Mouse (Mus musculus) midbrain, embryonic 12.5 days (tissue): Measurements from ENCODE around the gene Afg1l. TPM values are rescaled to one million over a fixed set of nuclear protein-coding genes. Genes with fewer than 3 reads are reported as not detected.

Experiments
- ATAC-seq: fragments of 200-750 bp; cut with Nextera tagmentation; 2 replicates; pipeline ENCODE4 v1.8.0; 2017; ENCODE audit warnings: low read depth, moderate TSS enrichment, moderate library complexity; ENCODE audit not compliant: low FRiP score
- H3K27ac ChIP-seq: fragments of 300-500 bp; sonication (generic); replicated peaks from 2 replicates; pipeline ENCODE4 v1.5.1; 2016; ENCODE audit warnings: mild to moderate bottlenecking
- H3K27me3 ChIP-seq: fragments of 300-500 bp; sonication (generic); 2 replicates; pipeline ENCODE4 v1.6.1; 2016; ENCODE audit warnings: mild to moderate bottlenecking
- H3K36me3 ChIP-seq: fragments of 300-500 bp; sonication (generic); 2 replicates; pipeline ENCODE4 v1.6.1; 2016
- H3K4me1 ChIP-seq: fragments of 300-500 bp; sonication (generic); 2 replicates; pipeline ENCODE4 v1.6.1; 2016
- H3K4me2 ChIP-seq: fragments of 300-500 bp; sonication (generic); replicated peaks from 2 replicates; pipeline ENCODE4 v1.6.1; 2016; ENCODE audit warnings: mild to moderate bottlenecking, moderate library complexity
- H3K4me3 ChIP-seq: fragments of 300-500 bp; sonication (generic); 2 replicates; pipeline ENCODE4 v1.5.1; 2016; ENCODE audit warnings: mild to moderate bottlenecking
- H3K9ac ChIP-seq: fragments of 300-500 bp; sonication (generic); replicated peaks from 2 replicates; pipeline ENCODE4 v1.6.1; 2016; ENCODE audit warnings: mild to moderate bottlenecking, moderate library complexity
- H3K9me3 ChIP-seq: fragments of 300-500 bp; sonication (generic); 2 replicates; pipeline ENCODE4 v1.6.1; 2016; ENCODE audit warnings: mild to moderate bottlenecking
- WGBS: fragments of 180-500 bp; shearing (Covaris S2); methylation state at CpG from one replicate; pipeline ENCODE4 v1.1.7; 2016; 5-methylcytosine and 5-hydroxymethylcytosine counted together
- polyA plus RNA-seq: library from polyadenylated mRNA; unstranded; fragments of >200 nt; fragmentation: Nextera tagmentation; extraction: Ambion mirVana; gene quantifications from 2 replicates; pipeline ENCODE4 v1.2.1, GENCODE M21; 2016

Afg1l gene
- polyA plus RNA-seq, 1 experiment from 2014 or later = 4.8 TPM

DNA sequence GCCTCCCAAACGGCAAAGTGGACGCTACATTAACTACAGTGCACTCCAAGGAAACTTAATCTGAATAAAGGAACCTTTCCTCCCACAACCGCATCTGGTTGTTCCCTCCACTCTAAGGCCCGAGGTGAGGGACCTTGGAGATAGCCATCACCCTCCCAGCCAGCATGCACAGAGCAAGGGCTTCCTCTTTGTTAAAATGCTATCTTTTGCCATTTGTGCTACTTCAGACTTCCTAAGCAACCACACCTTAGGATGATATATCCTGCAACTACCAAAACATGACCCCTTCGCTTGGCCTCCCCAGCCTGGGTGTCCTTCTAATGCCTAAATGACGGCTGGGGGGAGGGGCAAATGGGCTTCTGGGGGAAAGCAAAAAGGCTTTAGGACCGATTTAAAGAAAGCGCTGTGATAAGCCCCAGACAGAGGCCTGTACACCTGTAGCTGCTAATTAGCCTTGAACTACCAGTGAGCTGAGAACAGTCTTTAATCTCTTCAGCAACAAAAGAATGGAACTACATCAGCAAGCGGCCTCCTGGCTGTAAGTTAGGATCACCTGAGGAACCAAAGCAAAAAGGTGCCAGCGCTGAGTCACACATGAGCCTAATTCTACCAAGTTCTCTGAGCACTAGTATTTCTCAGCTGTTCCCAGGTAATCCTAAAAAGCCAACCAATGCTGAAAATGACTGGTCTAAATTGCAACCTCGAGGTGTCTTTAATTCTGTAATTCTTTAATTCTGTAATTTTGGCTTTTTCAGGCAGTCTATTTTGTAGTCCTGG is 206.7 kb downstream of the Afg1l start:
- H3K9me3 ChIP-seq = no peaks in the 10 kb centered on the region
- 65% methylated on average over 11 of the region's 11 CpGs for WGBS
- no peak overlapping the region for H3K4me3 ChIP-seq
- H3K4me2 ChIP-seq = no peak overlapping the region
- 0 out of 2 replicates have a peak, but pooled peaks cover 5% of the 10 kb centered on the region for H3K36me3 ChIP-seq
- H3K4me1 ChIP-seq = peaks cover 27% of the 10 kb centered on the region
- H3K9ac ChIP-seq = no peak overlapping the region
- no peak for ATAC-seq
- H3K27me3 ChIP-seq = peaks cover 22% of the 10 kb centered on the region
- H3K27ac ChIP-seq = no peak overlapping the region

DNA sequence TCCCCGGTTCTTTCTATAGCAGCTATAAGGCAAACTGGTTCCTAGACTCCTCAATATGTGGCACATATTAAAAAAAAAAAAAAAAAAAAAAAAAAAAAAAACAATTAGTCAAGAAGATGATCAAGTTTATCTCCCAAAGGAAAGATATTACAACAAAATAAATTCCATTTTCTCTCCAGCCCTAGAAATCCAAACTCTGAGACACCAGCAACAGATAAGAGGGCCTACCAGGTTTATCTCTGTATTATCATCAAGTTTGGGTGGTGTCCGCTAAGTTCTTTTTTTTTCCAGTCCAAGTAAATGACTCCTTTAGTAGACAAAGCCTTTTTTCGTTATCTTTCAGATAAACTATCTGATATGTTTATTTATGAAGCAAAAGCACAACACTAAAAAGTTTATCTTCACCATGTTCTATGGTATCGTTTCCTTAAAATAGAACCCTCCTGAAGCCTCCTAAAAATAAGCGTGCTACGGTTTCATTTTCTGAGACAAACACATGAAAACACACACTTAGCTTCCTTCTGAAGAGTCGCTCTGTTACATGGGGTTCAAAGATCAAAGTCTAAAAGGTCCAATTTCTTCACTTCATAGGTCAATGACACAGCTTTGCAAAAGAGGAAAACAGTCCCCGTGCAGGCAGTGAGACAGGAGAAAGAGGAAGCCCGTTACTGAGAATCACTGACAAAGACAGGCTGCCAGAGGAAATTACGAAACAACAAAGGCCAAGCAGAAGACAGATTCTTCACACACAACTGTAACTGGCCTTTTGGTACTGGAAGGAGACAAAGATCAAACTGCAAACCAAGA is 207.9 kb downstream of the Afg1l start:
- no peak overlapping the region for H3K4me3 ChIP-seq
- peaks cover 27% of the 10 kb centered on the region for H3K4me1 ChIP-seq
- no peaks in the 10 kb centered on the region for H3K9me3 ChIP-seq
- H3K27me3 ChIP-seq = peaks cover 22% of the 10 kb centered on the region
- no peak for ATAC-seq
- no peak overlapping the region for H3K4me2 ChIP-seq
- H3K27ac ChIP-seq = no peak overlapping the region
- 67% methylated on average over 10 of the region's 10 CpGs for WGBS
- H3K36me3 ChIP-seq = peaks cover 15% of the 10 kb centered on the region; the same call in 1 of the 2 replicates
- no peak overlapping the region for H3K9ac ChIP-seq

DNA sequence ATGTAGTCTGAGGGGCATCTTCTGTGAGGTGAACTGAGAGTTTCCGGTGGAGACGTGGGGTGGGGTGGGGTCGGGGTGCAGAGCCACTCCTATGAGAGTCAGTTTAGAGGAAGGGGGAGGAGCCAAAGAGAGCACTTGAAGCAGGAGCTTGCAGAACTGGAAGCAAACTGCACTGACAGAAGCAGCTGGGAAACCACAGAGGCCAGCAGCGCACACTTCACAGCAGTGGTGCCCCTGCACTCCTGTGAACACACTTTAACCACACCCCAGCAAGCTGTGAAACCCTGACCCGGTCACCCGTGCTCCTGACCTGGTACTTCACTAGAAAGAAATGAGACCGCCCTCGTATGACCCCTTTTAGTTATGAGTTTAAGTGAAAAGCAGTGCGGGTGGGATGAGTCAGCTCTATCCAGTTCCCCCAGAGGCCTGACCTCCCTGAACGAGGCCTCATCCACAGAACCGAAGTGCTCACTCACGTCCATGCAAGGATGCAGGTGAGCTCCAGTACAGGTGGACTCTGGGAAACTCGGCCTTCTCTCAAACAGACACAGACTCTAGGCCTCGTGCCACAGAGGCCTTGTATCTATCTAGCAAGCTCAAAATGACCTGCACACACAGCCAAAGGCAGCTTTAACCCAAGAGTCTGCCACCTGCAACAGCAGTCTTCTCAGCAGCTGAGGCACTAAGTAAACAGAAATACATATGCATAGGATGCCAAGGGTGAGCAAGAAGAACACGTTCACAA is 208.9 kb downstream of the Afg1l start:
- ATAC-seq = no peak
- no peaks in the 10 kb centered on the region for H3K9me3 ChIP-seq
- H3K4me3 ChIP-seq = no peak overlapping the region
- peaks cover 18% of the 10 kb centered on the region; the same call in 1 of the 2 replicates for H3K36me3 ChIP-seq
- H3K27ac ChIP-seq = no peak overlapping the region
- H3K4me1 ChIP-seq = peaks cover 18% of the 10 kb centered on the region
- H3K9ac ChIP-seq = no peak overlapping the region; the same call in 1 of the 2 replicates
- WGBS = 77% methylated on average over 15 of the region's 15 CpGs
- peaks cover 15% of the 10 kb centered on the region for H3K27me3 ChIP-seq
- H3K4me2 ChIP-seq = no peak overlapping the region

DNA sequence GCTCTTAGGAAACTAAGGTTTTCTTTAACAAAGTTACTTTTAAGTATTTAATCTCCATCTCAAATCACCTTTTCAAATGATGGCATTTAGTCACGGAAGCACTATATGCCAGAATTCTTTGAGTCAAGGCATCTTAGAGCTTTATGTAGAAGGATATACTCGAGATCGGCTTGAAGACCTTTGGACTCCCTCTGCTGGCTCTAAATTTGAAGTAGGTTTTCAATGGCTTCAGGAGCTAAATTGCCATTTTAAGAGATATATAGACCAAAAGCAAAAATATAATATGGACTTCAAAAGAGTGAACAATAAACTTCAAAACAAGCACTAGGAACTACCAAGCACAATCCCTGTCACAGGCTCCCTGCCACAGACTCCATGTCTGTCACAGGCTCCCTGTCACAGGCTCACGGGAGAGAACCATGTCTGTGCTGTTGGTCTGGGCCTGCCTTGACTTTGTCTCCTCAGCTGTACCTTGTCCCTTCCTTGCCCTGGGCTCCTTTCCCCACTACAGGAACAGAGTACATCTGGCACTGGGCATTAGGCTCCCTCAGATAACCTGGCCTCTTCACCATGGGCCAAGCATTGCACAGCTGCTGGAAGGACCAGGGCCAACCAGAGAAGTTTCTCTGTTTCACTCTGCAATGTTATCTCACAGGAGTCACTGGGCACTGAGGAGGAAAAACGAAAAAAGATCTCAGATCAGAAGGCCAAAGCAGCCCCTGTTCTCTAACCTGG is 210.4 kb downstream of the Afg1l start:
- Histone ChIP-seq H3K4me3 (no peak overlapping the region), H3K4me1 (0 out of 2 replicates have a peak, but pooled peaks cover 7% of the 10 kb centered on the region), H3K4me2 (no peak overlapping the region), H3K27me3 (no peaks in the 10 kb centered on the region; the same call in 1 of the 2 replicates), H3K9ac (no peak overlapping the region), H3K27ac (no peak overlapping the region), H3K36me3 (peaks cover 18% of the 10 kb centered on the region; the same call in 1 of the 2 replicates), H3K9me3 (no peaks in the 10 kb centered on the region)
- ATAC-seq = no peak
- 84% methylated on average over 5 of the region's 5 CpGs for WGBS

DNA sequence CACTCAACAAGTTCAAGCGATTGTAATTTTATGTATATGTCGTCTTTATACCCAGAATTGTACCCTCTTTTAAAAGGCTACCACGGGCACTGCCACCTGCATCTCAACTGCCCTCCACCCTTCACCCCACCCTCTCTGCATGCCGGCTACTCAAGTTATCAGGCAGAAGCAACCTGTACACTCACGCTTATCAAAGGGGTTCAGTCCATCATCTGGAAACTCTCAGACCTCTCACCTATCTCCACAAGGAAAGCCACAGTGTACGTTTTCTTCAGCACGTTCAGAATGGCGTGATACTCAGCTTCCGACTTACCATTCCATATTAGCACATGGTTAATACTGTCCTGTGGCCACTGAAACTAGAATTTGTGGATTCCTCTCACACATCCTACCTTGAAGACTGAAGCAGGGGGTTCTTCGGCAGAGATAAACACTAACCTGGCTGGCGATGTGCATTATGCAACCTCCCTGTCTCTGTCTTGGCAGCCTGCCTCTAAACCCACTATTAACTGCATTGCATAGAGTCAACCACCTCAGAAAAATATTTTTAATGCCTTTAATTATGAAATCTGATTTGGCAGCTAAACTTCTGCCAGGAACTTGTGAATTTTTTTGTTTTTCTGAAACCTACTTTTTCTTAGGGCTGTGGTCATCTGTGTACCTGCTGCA is 213.2 kb downstream of the Afg1l start:
- WGBS = 92% methylated on average over 11 of the region's 11 CpGs
- Histone ChIP-seq H3K36me3 (peaks cover 18% of the 10 kb centered on the region; the same call in 1 of the 2 replicates), H3K4me1 (0 out of 2 replicates have a peak, but pooled peaks cover 7% of the 10 kb centered on the region), H3K4me2 (no peak overlapping the region), H3K4me3 (no peak overlapping the region), H3K9ac (no peak overlapping the region), H3K27ac (no peak overlapping the region), H3K27me3 (no peaks in the 10 kb centered on the region), H3K9me3 (no peaks in the 10 kb centered on the region)
- no peak for ATAC-seq

DNA sequence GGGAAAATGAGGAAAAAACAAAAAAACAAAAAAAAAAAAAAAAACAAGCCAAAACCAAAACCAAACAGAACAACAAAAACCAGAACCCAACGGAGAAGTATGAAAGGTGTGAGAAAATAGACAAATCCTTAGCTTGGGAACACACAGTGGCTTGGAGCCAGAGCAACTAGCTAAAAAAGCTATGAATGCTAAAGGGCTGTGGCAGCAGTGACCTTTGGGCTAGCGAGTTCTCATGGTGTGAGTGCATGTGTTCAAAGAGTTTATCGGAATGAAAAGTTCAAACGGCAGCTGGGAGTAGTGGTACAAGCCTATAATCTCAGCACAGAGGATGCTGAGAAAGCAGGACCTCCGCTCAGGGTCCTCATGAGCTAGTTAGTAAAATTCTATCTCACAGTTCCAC is 214.2 kb downstream of the Afg1l start:
- H3K4me2 ChIP-seq = no peak overlapping the region
- H3K9ac ChIP-seq = no peak overlapping the region
- H3K9me3 ChIP-seq = no peaks in the 10 kb centered on the region
- peaks cover 15% of the 10 kb centered on the region; the same call in 1 of the 2 replicates for H3K36me3 ChIP-seq
- WGBS = 82% methylated on average over 5 of the region's 5 CpGs
- no peak for ATAC-seq
- H3K4me3 ChIP-seq = no peak overlapping the region
- 0 out of 2 replicates have a peak, but pooled peaks cover 1% of the 10 kb centered on the region for H3K4me1 ChIP-seq
- H3K27ac ChIP-seq = no peak overlapping the region
- H3K27me3 ChIP-seq = no peaks in the 10 kb centered on the region

DNA sequence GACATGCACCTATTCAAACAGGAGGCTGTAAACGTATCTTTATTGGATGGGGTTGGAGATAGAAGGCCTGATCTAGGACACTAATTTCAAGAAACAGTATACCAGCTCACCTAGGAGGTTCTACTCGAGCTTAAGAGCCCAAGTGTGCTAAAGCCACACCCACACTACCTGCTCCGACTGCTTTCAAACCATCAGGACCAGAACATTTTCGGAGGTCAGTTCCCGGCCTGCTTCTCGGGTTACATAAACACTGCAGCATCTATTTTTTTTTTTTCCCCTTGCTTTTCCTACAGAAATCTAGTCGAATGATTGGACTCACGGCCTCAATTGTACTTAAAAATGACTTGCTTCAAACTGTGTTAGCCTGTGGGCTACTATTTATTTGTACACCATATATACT is 214.7 kb downstream of the Afg1l start:
- H3K27me3 ChIP-seq = no peaks in the 10 kb centered on the region
- H3K4me3 ChIP-seq = no peak overlapping the region
- ATAC-seq = no peak
- no peaks in the 10 kb centered on the region for H3K4me1 ChIP-seq
- 81% methylated on average over 8 of the region's 8 CpGs for WGBS
- no peaks in the 10 kb centered on the region for H3K9me3 ChIP-seq
- peaks cover 15% of the 10 kb centered on the region; the same call in 1 of the 2 replicates for H3K36me3 ChIP-seq
- H3K27ac ChIP-seq = no peak overlapping the region
- H3K9ac ChIP-seq = no peak overlapping the region
- no peak overlapping the region for H3K4me2 ChIP-seq

Other genes starting within 250 kb of the Afg1l start
- 3.6 TPM in 2 replicates for gene Foxo3, start 201.8 kb downstream of the Afg1l start, polyA plus RNA-seq
- 217 and 220 TPM in 2 replicates for gene Snx3, start 23.5 kb upstream of the Afg1l start, polyA plus RNA-seq
- gene Nr2e1, start 105.1 kb upstream of the Afg1l start, polyA plus RNA-seq = 35.2 and 46.5 TPM in 2 replicates
- 35.4 and 40.1 TPM in 2 replicates for gene Ostm1, start 105.3 kb upstream of the Afg1l start, polyA plus RNA-seq